Mouse (Mus musculus) layer of hippocampus, adult 18-20 months (tissue): ENCODE data around the gene Gm42791. TPM values are rescaled to one million over a fixed set of nuclear protein-coding genes. Genes with fewer than 3 reads are reported as not detected.
A peak's percentile ranks its signal among the peaks of the same experiment; 100 is the strongest.

Experiments used
- DNase-seq, 2 experiments: peaks; one replicate each; pipeline ENCODE4 v3.0.0; 2022; ENCODE audit warnings: low spot score in 2 of 2
- total RNA-seq, 2 experiments: library from RNA; stranded (reverse); gene quantifications; 2 replicates each; pipeline ENCODE4 v1.2.3; 2021

Gene Gm42791
- total RNA-seq, 2 experiments from 2014 or later: 32.0 to 32.9 TPM

DNA sequence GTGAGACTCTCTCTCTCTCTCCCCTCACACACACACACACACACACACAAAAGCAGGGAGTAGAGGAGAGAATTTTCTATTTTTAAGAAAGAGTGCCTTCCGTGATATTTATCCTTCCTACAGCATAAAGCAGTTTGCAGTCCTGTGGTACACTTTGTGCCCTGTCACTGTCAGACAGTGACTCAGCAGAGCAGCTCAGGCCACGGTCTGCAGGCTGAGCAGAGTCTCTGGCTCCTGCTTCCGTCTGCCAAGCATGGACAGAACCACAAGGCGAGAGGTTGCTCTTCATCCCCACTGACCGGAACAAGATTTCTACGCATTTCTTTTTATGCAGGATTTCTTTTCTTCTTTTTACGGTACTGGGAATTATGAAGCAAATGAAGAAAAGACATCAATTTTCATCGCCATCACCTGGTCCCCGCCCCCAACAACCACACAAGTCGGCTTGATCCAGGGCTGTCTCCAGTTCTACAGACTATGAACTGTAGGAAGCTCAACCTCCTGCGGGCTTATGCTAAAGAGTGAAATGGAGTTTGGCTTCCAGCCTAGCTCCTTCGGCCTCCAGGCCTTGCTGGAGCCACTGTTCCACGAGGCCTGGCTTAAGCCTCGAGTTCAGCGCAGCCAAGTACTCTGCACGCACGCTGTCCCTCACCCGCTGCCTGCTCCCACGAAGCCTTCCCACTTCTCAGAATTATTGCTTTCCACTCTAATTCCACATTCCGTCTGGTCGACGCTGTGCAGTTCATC, 40.5 kb downstream of the Gm42791 start:
- no peak for DNase-seq

DNA sequence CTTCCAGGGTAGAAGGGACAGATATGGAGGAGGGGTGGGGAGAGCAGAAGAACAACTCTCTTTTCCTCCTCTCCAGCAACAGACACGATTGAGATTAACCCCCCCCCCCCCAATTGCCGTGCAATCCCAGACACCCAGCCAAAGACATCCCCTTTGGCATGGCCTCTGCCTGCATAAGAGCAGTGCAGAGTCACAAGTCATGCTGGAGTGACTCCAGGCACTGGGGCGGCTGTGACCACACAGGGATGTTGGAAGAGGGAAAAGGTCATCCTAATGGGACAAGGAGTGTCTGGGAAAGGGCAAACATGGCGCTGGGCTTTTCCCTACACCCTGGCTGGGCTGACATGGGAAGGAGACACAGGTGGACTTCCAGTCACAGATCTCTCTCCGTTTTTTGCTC, 41.8 kb downstream of the Gm42791 start:
- DNase-seq: no peak

DNA sequence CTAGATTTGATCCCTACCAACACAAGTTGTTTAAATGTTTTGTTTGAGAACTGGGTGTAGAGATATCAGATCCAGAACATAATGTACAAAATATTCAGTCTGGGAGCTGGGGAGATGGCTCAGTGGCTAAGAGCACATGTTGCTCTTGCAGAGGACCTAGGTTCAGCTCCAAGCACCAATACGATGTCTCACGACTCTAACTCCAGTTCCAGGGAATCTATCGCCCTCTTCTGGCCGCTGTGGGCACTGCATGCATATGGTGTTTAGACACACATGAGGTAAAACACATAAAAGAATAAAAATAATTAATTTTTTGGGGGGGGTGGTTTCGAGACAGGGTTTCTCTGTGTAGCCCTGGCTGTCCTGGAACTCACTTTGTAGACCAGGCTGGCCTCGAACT, 42.5 kb downstream of the Gm42791 start:
- DNase-seq: peak in 1 of 2 experiments; percentile 15

DNA sequence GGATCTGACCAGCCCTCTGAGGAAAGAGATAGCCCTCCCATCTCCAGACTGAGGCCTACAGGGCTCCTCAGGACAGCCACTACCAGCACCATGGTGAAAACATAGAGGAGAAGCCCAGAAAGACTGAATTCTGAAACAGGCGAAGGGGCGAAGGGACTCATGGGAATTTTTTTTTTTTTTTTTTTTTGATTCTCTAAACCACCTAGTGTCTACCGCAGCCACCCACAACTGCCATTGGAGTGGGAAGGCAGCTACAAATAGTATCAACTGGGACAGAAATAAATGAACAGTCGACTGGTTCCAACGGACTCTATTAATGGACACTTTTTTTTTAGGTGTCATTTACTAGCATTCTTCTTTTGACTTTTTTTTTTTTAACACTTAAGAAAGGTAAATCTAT, 43.6 kb downstream of the Gm42791 start:
- no peak for DNase-seq

DNA sequence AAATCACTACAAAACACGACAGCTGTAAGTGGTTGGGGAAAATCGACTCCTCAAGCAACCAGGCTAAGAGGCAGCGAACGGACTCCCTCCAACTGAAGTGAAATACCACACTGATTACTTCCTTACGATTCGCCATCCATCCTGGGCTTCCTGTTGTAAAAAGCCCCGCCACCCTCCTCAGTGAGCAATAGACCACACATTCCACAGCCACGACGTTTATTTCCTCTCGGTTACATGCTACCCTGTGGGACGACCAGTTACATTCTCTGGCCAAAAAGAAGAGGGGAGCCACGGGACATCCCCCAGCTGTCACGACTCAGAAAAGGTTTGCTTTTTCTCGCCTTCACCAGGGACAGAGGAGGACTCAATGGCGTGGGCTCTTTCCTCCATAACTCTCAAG, 44.9 kb downstream of the Gm42791 start:
- DNase-seq: no peak

DNA sequence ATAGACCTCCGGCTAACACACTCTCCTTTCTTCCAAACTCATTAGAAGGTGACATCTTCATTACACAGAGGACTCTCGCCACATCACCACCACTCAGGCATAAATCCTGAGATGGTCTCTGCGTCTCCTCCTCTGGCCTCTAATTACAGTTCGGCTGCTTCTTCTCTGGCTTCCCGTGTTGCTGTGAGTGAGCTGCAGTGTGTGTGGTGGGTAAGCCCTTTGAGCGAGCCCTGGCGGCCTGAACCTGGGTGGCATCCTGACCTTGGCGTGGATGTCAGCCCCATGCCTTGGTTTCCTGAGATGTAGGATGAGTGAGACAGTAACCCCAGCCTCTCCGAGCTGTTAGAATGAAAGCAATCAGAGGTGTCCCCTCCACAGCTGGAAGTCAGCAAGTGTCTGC, 46.4 kb downstream of the Gm42791 start:
- DNase-seq: no peak

DNA sequence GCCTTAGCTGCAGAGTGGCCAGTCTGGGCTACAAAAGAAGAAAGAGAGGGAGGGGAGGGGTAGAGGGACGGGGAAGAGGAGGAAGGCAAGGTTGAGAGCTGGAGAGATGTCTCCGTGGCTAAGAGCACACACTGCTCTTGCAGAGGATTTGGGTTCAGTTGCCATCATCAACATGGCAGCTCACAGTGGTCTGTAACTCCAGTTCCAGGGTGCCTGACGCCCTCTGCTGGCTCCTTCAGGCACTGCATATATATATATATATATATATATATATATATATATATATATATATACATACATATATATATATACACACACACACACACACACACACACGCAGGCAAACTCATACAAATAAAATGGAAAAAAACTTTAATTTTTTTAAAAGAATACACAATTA, 47.5 kb downstream of the Gm42791 start:
- no peak for DNase-seq

DNA sequence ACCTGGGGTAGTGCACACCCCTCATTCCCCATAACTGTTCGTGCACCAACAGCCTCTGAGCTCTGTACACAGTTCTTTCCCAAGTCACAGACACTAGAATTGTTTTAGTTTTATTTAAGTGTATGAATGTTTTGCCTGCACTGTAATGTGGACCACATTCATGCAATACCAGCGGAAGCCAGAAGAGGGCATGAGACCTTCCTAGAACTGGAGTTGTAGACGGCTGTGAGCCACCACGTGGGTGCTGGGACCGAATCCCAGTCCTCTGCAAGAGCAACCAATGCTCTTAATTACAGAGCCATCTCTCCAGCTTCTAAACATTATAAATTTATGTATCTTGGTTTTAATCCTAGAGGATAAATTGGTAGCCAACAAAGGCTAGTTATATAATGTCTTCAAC, 48.2 kb downstream of the Gm42791 start:
- peak in 1 of 2 experiments; percentile 39 for DNase-seq

DNA sequence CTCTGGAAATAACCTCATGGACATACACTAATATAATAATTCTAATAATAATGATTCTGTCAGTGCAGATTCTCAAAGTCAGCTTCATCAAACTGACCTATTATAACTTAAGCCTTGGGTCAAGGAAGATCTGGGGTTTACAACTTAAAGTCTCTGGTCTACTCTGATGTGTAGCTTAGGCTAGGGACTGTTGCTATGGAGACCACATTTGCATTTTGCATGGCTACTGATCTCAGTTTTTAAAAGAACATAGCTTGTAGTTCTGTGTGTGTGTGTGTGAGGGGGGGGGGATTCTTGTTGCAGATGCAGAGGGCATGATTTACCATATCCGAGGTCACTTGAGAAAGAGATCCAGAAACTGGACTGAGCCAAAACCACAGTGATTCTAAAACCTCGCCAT, 49.2 kb downstream of the Gm42791 start:
- DNase-seq: no peak

DNA sequence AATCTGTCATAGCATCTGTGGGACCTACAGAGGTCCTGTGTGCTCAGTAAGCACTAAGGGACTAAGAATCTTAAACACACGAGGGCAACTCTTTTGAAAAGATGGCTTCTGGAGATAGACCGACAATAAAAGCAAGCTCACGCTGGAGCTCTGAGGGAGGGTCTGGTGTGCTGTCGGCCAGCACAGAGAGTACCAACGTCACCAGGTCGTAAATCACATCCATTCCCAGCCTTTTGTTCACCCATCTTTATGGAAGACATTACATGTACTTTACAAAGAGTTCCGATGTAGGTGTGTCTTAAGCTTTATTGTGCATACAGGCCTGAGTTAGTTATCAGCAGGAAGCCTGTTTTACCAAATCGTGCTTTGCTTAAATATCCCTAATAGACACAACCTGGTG, 50.9 kb downstream of the Gm42791 start:
- no peak for DNase-seq

DNA sequence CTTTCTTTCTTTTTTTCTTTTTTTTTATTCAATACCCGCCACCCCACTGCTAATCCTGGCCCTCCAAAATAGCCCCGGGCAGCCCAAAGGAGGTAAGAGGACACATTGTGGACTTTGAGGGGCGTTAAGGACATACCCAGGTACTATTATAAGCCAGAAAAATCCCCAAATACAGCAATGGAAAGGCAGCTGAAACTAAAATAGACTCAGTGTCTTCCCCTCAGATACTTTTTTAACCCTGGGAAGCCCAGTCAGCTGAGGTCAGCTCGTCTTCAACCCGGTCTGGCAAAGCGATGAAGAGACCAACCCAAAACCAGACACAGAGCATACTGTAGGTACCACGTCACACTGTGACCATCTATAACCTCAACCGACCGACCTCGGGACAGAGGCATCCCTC, 51.5 kb downstream of the Gm42791 start:
- DNase-seq: no peak

DNA sequence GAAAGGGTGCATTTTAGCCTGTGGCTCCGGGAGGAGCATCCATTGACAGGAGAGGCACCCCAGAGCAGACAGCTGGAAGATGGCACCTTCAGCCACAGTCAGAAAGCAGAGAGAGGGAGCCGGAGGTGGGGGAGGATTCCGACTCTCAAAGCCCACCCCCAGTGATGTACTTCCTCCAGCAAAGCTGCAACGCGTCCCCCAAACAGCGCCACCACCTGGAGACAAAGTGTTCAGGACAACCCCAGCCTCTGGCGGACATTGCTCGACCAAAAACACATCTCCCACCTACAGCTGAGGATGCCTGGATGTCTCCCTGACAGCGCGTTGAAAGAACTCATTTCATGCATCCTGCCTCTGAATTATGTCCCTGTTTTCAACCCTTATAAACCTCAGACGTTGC, 52.0 kb downstream of the Gm42791 start:
- DNase-seq: no peak

DNA sequence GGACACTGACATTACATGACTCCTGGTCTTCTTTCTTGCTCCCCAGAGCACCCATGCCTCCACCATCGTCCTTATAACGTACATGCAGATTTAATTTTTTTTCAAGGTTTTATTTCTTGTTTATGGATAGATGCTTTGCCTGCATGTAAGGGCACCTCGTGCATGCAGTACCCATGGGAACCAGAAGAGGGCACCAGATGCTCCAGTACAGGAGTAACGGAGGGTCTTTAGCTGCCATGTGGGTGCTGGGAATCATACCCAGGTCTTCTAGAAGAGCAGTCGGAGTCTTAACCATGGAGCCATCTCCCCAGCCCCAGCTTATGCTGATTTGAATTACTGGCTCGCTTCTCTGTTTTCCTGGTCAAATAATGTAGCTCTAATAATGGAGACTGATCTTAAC, 52.6 kb downstream of the Gm42791 start:
- no peak for DNase-seq

DNA sequence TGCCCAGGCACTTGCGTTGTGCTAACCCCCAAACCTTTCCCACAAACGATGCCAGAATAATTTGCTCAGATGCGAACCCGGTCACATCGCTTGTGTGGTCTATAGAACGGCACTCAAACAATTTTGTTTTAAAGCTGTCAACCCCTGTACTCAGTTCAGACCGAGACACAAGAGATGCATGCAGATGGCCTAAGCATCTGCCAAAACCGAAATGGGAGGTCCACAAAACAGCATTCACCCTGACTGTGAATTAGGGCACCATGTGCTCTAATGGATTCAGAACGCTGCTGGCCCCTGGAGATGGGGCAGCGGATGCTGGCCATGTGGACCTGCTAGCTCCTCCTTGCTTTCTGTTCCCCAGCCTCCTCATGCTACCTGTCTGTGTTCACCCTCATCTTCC, 53.1 kb downstream of the Gm42791 start:
- no peak for DNase-seq

DNA sequence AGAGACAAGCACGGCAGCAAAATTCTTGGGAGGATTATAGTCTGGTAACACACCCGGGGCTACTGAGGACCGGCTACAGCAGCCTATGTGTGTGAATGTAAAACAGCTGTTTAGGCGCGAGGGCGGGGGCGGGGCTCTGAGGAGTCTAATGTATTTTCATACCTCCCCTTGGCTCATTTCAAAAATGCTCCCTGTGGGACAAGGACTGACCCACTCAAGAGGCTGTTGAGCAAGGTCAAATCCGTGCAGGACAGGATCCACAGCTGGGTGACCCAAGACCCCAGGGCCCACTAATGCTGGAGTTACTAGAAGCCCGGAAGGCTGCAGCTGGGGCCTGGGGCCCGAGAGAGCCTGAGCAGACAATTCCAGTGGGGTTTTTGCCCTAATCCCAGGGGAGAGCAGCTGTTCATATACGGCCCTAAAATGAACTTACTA, 55.0 kb downstream of the Gm42791 start:
- DNase-seq: no peak

DNA sequence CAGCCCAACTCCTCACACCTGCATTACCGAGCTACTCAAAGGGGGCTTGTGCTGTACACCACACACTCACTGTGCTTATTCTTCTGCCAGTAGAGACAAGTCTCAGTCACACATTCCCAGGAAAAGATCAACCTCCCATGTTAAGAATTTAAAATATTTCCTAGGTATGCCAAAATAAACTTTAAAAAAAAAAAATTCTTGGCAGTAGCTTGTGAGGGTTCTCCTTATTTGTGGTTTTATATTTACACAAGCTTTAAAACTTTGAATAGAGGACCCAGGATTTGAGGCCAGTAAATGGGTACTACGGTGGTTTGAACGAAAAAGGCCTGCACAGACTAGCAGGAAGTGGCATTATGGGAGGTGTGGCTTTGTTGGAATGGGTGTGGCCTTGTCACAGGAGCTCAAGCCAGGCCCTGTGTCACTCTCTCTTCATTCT, 58.4 kb downstream of the Gm42791 start:
- DNase-seq: no peak

DNA sequence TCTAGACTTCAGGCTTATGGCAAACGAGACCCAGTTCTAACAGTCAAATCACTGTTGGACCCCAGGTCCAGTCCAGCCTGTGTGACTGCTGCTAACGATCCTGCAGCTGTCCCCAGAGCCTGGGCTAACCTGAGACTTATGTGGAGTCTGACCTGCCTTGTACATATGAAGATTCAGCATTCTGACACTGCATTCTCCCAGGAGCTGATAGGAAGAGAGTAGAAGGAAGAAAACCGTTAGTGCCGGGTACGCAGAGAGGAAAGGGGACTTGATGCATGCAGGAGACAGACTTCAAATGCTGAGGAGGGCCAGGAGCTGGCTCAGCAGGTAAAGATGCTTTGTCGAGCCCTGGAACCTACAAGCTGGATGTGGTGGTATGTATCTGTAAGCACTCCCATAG, 59.1 kb downstream of the Gm42791 start:
- DNase-seq: no peak

DNA sequence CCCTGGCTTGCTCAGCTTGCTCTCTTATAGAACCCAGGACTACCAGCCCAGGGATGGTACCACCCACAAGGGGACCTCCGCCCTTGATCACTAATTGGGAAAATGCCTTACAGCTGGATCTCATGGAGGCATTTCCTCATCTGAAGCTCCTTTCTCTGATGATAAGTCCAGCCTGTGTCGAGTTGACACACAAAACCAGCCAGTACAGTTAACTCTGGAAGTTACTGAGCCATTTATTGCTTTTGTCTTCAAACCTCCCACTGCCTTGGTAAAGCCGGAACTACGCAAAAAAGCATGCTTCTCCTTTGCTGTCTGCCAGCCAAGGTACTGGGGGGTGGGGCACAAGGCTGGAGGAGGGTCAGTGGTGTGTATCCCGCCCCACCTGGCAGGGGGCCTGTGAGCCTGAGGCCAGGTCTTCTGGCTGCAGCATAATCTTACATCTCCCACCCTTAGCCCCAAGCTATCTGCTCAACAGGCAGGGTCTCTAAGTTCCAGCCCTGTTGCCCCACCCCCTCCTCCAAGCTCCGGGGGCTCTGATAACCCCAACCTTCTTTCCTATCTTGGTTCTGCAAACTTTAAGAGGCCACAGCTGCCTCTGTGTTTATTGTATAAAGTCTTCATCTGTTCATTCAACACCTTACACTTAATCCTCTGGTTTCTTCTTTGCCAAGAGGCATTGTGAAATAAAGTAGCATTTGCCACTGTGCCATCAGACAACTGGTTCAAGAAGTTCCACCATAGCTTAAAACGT, 59.7 kb downstream of the Gm42791 start:
- DNase-seq: no peak

DNA sequence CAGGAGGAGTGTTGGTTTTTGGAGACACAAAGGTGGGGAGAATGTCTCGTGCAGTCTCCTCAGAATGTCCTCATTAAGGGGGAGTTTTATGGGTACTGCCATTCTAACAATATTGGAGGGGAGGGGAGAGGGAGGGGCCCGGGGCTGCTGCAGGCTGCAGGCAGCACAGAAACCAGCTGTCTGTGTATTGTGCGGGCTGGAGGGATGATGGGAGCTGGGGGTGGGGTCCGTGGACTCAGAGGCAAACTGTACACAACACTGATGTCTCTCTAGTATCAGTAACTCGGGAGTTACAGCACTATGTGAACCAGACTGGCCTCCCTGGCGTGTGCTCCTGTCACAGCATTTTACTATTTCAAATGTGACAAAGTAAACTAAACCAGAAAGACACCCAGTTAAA, 60.5 kb downstream of the Gm42791 start:
- DNase-seq: no peak

DNA sequence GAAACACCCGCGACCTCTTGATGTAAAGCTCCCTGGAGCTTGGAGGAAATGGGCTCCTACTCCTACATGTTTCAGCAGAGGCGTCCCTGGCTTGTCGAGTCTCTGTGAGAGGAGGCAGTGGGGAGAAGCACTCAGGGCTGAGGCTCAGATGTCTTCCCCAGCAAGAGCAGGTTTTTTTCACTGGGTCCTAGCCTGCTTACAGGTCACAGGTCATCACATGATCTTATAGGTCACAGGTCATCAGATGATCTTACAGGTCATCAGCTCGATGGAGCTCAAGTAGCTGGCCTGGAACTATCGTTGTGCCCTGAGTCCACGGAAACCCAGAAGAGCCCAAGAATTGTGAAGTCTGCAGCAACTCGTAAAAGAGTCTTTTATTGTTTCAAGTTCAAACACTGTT, 61.2 kb downstream of the Gm42791 start:
- DNase-seq: no peak

DNA sequence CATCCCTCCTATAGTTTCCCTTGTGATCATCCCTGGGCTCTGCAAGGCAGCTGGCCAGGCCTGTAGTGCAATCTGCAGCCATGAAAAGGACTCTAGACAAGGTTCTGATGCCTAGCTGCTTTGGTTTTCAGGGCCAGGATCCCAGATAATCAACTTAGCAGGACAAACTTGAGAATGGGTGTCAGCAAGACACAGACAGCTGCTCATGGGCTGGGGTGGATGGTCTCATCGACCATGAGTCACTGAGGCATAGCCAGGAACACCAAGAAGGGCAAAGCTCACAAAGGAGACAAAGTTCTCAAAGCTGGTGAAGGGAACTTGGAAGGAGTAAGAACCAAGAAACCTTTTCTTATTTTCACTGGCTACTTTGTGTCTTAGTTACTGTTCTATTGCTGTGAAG, 63.6 kb downstream of the Gm42791 start:
- DNase-seq: no peak

DNA sequence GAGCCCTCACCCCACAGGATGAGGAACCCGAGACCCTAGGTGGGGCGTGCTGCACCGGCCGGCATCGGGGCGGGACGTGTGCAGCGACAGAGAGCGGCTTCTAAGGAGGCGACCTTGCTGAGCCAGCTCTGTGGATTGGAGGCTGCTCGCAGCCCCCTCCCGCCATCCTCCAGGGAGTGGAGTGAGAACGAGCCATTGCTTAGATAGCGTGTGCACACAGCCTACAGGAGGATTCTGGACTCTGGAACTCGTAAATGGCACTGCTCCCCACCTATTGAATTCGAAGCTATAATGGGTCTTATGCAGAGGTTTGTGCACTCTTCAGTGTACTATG, 65.9 kb downstream of the Gm42791 start, which contains the start of gene Katnal1:
TSS of gene Katnal1 (minus strand) at position 205 of the 334 bp plus-strand sequence.
- DNase-seq: no peak
